Mouse (Mus musculus) embryonic fibroblast, embryonic 13.5 days (primary cell): ENCODE results near the gene Gm29776.

ENCODE experiments used
- CTCF ChIP-seq: IDR thresholded peaks from 2 replicates; pipeline ENCODE4 v1.5.1; 2011; ENCODE audit warnings: mild to moderate bottlenecking, control low read depth, low read length, moderate library complexity, borderline replicate concordance; ENCODE audit not compliant: insufficient read depth
- POLR2A ChIP-seq: IDR thresholded peaks from 2 replicates; pipeline ENCODE4 v1.6.1; 2011; ENCODE audit warnings: low read depth, mild to moderate bottlenecking, control low read depth, low read length, moderate library complexity

GRCm38 (mm10) chr14:54746038-54746437 is 47.4 kb upstream of the Gm29776 start:
- TF ChIP-seq POLR2A, result no peak
- no peak for TF ChIP-seq CTCF
